Mouse (Mus musculus): Measurements from ENCODE around the gene Mapt. TPM values are rescaled to one million over a fixed set of nuclear protein-coding genes. Genes with fewer than 3 reads are reported as not detected.

Mapt gene
- polyA plus RNA-seq, 2 experiments = 1.8 to 2.6 TPM

DNA sequence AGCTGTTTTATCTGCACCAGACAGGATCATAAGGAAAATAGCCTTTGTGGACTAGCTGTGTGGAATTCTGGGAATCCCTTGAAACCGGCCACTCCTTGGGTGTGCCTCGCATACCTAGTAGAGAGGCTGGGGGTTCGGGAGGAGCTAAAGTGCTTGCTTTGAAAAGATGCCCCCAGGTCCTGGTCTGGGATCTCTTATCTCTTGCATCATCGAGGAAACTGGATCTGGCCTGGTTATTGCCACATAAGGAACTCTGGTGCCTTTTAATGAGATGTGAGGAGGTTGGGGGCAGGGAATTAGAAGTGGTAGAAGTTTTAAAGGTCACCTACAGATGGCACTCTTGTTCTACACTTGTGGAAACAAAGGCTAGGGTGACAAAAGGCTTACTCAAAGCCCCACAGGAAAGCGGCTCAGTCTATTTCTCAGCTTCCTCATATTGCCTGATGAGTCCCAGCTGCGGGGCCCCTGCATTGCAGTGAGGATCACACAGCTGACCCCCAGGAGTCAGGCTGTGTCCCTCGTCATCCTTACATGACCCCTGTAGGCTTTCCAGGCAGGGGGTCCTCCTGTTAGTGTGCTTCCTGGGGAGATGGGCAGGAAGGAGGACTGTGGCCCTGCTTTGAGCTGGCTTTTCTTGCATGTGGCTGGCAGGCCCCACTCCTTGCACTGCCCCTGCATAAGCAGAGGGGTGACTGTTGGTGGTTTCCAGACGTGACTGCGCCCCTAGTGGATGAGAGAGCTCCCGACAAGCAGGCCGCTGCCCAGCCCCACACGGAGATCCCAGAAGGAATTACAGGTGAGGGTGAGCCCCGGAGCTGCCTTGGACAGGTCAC lies 58.2 kb downstream of the Mapt start:
- Histone ChIP-seq H3K27ac (replicated peaks; ENCODE audit: low read depth, low read length) (0 out of 2 replicates have a peak overlapping the region, but pooled peaks have one; percentile 39), H3K4me3 (replicated peaks; ENCODE audit: low read length) (no peak overlapping the region), H3K4me1 (ENCODE audit: control insufficient read depth, insufficient read depth, low read length) (peaks cover 5% of the 10 kb centered on the region; the same call in 1 of the 2 replicates), H3K27me3 (ENCODE audit: control insufficient read depth, insufficient read depth, low read length) (no peaks in the 10 kb centered on the region), H3K36me3 (ENCODE audit: control insufficient read depth, insufficient read depth, low read length) (no peaks in the 10 kb centered on the region), H3K4me2 (replicated peaks; ENCODE audit: low read depth, low read length, severe bottlenecking) (no peak overlapping the region), H3K9ac (ENCODE audit: low read depth, low read length, severe bottlenecking) (no peak overlapping the region), H3K9me3 (ENCODE audit: control insufficient read depth, low read length) (no peaks in the 10 kb centered on the region)
- 13% methylated on average over 12 of the region's 13 CpGs for WGBS
- no peak for TF ChIP-seq POLR2A (IDR thresholded peaks at IDR 0.05; ENCODE audit: borderline replicate concordance, extremely low read depth, insufficient read depth, insufficient read length)
- ATAC-seq (ENCODE audit: low FRiP score, low read depth) = peak; percentile 73
- DNase-seq (ENCODE audit: low spot score) = peak; percentile 55

DNA sequence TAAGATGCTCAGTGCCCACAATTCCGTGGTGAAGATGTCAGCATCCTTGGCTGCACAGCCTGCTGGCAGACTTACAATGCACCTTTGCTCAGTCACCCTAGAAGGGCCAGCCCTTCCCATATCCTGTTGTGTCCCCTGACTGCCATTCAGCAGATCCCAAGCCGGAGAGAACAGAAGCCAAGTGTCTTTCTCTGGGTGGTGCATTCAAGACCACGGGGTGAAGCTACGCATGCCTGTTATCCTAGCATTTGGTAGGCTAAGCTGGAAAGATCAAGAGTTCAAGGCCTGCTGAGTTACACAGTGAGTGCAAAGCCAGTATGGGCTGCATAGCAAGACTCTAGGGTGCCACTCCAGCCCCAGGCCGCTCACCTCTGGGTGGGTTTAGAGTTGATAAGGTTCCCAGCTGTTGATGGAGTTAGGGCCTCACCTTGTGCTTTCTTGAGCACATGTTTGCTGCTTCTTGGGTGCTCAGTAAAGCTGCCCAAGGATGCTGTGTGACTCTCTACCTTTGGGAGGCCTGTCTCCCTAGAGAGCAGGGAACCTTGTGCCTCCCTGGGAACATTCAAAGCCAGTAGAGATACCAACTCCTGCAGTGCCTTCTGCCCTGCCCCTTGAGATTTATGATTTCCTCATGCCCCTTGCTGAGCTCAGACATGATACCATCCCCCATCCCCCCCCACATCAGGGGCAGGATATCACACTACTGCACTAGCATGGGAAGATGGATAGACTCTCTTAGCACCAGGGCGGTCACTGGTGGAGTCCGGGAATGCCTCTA lies 61.4 kb downstream of the Mapt start:
- WGBS = 84% methylated on average over 7 of the region's 7 CpGs
- no peak overlapping the region for H3K27ac ChIP-seq (replicated peaks; ENCODE audit: low read depth, low read length)
- peaks cover 5% of the 10 kb centered on the region; the same call in 1 of the 2 replicates for H3K4me1 ChIP-seq (ENCODE audit: control insufficient read depth, insufficient read depth, low read length)
- H3K4me2 ChIP-seq (replicated peaks; ENCODE audit: low read depth, low read length, severe bottlenecking) = no peak overlapping the region
- no peaks in the 10 kb centered on the region for H3K36me3 ChIP-seq (ENCODE audit: control insufficient read depth, insufficient read depth, low read length)
- no peak overlapping the region for H3K9ac ChIP-seq (ENCODE audit: low read depth, low read length, severe bottlenecking)
- H3K27me3 ChIP-seq (ENCODE audit: control insufficient read depth, insufficient read depth, low read length) = no peaks in the 10 kb centered on the region
- no peak for TF ChIP-seq POLR2A (IDR thresholded peaks at IDR 0.05; ENCODE audit: borderline replicate concordance, extremely low read depth, insufficient read depth, insufficient read length)
- DNase-seq (ENCODE audit: low spot score) (no peak), ATAC-seq (ENCODE audit: low FRiP score, low read depth) (no peak)
- H3K4me3 ChIP-seq (replicated peaks; ENCODE audit: low read length) = no peak overlapping the region
- no peaks in the 10 kb centered on the region for H3K9me3 ChIP-seq (ENCODE audit: control insufficient read depth, low read length)

- Histone ChIP-seq H3K36me3 (ENCODE audit: control insufficient read depth, insufficient read depth, low read length) (no peaks in the 10 kb centered on the region), H3K9ac (ENCODE audit: low read depth, low read length, severe bottlenecking) (no peak overlapping the region), H3K4me2 (replicated peaks; ENCODE audit: low read depth, low read length, severe bottlenecking) (no peak overlapping the region), H3K9me3 (ENCODE audit: control insufficient read depth, low read length) (no peaks in the 10 kb centered on the region), H3K27me3 (ENCODE audit: control insufficient read depth, insufficient read depth, low read length) (no peaks in the 10 kb centered on the region), H3K4me3 (replicated peaks; ENCODE audit: low read length) (no peak overlapping the region), H3K4me1 (ENCODE audit: control insufficient read depth, insufficient read depth, low read length) (peaks cover 5% of the 10 kb centered on the region; the same call in 1 of the 2 replicates), H3K27ac (replicated peaks; ENCODE audit: low read depth, low read length) (no peak overlapping the region)
- no peak for DNase-seq (ENCODE audit: low spot score)
- no peak for TF ChIP-seq POLR2A (IDR thresholded peaks at IDR 0.05; ENCODE audit: borderline replicate concordance, extremely low read depth, insufficient read depth, insufficient read length)
- 76% methylated on average over 9 of the region's 9 CpGs for WGBS
- no peak for ATAC-seq (ENCODE audit: low FRiP score, low read depth)
Observed at GRCm38 (mm10) chr11:104293241-104293640, 62.1 kb downstream of the Mapt start.

- no peak for ATAC-seq (ENCODE audit: low FRiP score, low read depth)
- H3K9ac ChIP-seq (ENCODE audit: low read depth, low read length, severe bottlenecking) = no peak overlapping the region
- H3K4me2 ChIP-seq (replicated peaks; ENCODE audit: low read depth, low read length, severe bottlenecking) = no peak overlapping the region
- no peaks in the 10 kb centered on the region for H3K27me3 ChIP-seq (ENCODE audit: control insufficient read depth, insufficient read depth, low read length)
- no peak for DNase-seq (ENCODE audit: low spot score)
- H3K9me3 ChIP-seq (ENCODE audit: control insufficient read depth, low read length) = no peaks in the 10 kb centered on the region
- H3K4me3 ChIP-seq (replicated peaks; ENCODE audit: low read length) = no peak overlapping the region
- no peak overlapping the region for H3K27ac ChIP-seq (replicated peaks; ENCODE audit: low read depth, low read length)
- no peaks in the 10 kb centered on the region for H3K36me3 ChIP-seq (ENCODE audit: control insufficient read depth, insufficient read depth, low read length)
- no peaks in the 10 kb centered on the region for H3K4me1 ChIP-seq (ENCODE audit: control insufficient read depth, insufficient read depth, low read length)
- WGBS = 69% methylated on average over 5 of the region's 5 CpGs
- no peak for TF ChIP-seq POLR2A (IDR thresholded peaks at IDR 0.05; ENCODE audit: borderline replicate concordance, extremely low read depth, insufficient read depth, insufficient read length)
Observed at GRCm38 (mm10) chr11:104295145-104295544, 64.0 kb downstream of the Mapt start.

GRCm38 (mm10) chr11:104295656-104296055 lies 64.5 kb downstream of the Mapt start:
- H3K9me3 ChIP-seq (ENCODE audit: control insufficient read depth, low read length) = no peaks in the 10 kb centered on the region
- whole genome bisulfite sequencing = 24% methylated on average over 6 of the region's 6 CpGs
- H3K9ac ChIP-seq (ENCODE audit: low read depth, low read length, severe bottlenecking) = no peak overlapping the region
- H3K27me3 ChIP-seq (ENCODE audit: control insufficient read depth, insufficient read depth, low read length) = no peaks in the 10 kb centered on the region
- no peak overlapping the region for H3K4me3 ChIP-seq (replicated peaks; ENCODE audit: low read length)
- TF ChIP-seq POLR2A (IDR thresholded peaks at IDR 0.05; ENCODE audit: borderline replicate concordance, extremely low read depth, insufficient read depth, insufficient read length) = no peak
- ATAC-seq (ENCODE audit: low FRiP score, low read depth) = no peak
- no peaks in the 10 kb centered on the region for H3K4me1 ChIP-seq (ENCODE audit: control insufficient read depth, insufficient read depth, low read length)
- H3K27ac ChIP-seq (replicated peaks; ENCODE audit: low read depth, low read length) = no peak overlapping the region
- H3K4me2 ChIP-seq (replicated peaks; ENCODE audit: low read depth, low read length, severe bottlenecking) = no peak overlapping the region
- no peak for DNase-seq (ENCODE audit: low spot score)
- H3K36me3 ChIP-seq (ENCODE audit: control insufficient read depth, insufficient read depth, low read length) = no peaks in the 10 kb centered on the region

Data from limb, embryonic 14.5 days (tissue).